Mouse (Mus musculus): ENCODE data around the gene Catsper2. TPM values are rescaled to one million over a fixed set of nuclear protein-coding genes. Genes with fewer than 3 reads are reported as not detected.

The Catsper2 gene
- 1.6 and 3.0 TPM in 2 replicates for polyA plus RNA-seq (2016; fragmentation: Nextera tagmentation; extraction: Ambion mirVana)

DNA sequence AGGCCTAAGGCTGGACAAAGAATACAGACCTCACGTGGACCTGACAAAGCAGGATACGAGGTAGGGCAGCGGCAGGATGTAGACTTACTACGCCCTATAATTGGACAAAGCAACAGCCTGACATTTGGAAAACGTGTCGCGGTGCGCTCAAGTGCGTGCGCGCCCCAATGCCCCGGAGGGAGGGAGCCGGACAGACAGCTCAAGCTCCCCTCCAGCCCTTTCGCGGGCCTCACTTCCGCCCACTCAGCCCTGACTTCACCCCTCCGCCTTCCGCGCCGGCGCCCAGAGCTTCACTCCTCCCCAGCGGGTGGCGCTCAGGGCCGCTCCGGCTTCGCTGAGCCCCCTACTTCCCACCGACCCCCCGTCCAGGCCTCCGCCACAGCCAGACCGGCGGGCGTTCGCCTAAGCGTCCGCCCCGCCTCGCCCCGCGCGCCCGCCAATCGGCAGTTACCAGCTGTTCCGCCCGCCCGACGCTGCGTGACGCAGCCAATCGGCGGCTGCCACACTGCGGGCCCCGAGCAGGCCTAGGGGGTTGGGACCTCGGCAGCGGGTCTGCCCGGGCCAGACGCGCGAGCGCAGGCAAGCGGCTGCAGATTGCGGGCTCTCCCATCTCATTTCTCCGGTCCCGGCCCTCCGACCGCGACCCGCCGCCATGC lies at the start of gene Catsper2, which contains the start of gene Pdia3:
TSS of gene Catsper2 (minus strand) at position 406 of the 656 bp plus-strand sequence.
TSS of gene Pdia3 (plus strand) at position 389 of the 656 bp plus-strand sequence.
- Histone ChIP-seq H3K27me3 (ENCODE audit: insufficient read depth, poor library complexity, severe bottlenecking) (no peaks in the 10 kb centered on the region), H3K4me3 (peak within 1 kb of the TSS; percentile 77), H3K27ac (peak within 1 kb of the TSS; percentile 98), H3K9me3 (no peaks in the 10 kb centered on the region), H3K4me1 (replicated peaks) (peaks cover 29% of the 10 kb centered on the region), H3K36me3 (peaks cover 30% of the 10 kb centered on the region)
- DNase-seq (ENCODE audit: low spot score): peak; percentile 98
- WGBS: under 1% methylated on average over 68 of the region's 68 CpGs

DNA sequence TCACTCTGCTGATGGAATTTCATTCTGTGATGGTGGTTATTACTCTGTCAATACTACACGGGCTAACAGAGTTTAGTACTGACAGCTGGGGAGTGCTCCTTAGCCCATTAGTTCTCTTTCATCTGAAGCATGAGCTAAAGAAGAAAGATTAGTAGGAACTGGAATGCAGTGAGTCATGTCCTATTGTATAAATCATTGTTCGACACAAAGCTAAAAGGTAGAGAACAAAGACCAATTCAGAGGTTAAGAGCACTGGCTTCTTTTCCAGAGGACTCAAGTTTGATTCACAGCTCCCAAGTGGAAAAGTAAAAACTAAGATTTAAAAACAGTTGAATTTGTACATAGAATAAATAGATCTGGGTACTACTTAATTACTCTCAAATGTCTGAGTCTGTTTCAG lies 46.5 kb upstream of the Catsper2 start:
- WGBS: 82% methylated on average over 2 of the region's 2 CpGs
- no peak for DNase-seq (ENCODE audit: low spot score)

DNA sequence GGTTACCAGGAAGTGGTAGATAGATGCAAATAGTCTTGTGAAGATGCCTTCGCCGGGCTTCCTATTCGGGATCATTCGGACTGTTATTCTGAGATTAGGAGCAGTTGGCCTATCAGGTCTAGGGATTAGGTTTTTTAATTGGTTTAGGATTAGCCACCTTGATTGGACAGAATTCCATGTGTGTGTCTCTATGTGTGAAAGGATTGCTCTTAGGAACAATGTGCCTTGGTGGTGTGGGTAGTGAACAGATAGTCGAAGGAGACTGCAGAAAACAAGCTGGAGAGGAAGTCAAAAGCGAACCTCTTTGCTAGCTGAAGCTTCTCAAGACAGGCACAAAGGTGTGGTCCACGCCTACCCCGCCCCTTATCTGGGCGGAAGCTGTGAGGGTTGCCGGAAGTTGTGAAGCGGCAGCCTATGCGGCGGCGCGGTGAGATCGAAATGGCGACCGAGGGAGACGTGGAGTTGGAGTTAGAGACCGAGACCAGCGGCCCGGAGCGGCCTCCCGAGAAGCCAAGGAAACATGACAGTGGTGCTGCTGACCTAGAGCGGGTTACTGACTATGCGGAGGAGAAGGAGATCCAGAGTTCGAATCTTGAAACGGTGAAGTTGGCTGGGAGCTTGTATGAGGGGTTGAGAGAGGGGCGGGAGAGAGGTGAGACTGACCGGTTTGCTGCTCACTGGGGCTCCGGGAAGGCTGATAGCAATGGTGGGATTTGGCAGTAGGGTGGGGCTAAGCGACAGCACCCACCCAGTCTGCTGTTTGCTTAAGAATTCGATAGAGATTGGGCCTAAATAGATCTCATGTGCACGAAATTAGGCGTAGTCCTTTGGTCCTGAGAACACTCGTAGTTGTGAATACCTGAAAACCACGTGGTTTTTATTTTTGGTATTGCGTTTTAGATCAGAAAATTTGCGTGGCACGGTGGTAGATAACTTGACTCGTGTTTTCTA lies 43.4 kb upstream of the Catsper2 start, which contains the start of gene Serinc4:
TSS of gene Serinc4 (minus strand) at position 90 of the 951 bp plus-strand sequence.
- 4% methylated on average over 41 of the region's 41 CpGs for WGBS
- Histone ChIP-seq H3K4me3 (peak within 1 kb of the TSS; percentile 63), H3K27ac (peak within 1 kb of the TSS; percentile 81), H3K27me3 (ENCODE audit: insufficient read depth, poor library complexity, severe bottlenecking) (no peaks in the 10 kb centered on the region), H3K9me3 (no peaks in the 10 kb centered on the region), H3K36me3 (peaks cover 64% of the 10 kb centered on the region), H3K4me1 (replicated peaks) (peaks cover 22% of the 10 kb centered on the region)
- DNase-seq (ENCODE audit: low spot score): peak; percentile 87

More for the DNA sequence above, 46.5 kb upstream of the Catsper2 start:
- Histone ChIP-seq H3K27me3 (ENCODE audit: insufficient read depth, poor library complexity, severe bottlenecking) (no peaks in the 10 kb centered on the region), H3K9me3 (no peaks in the 10 kb centered on the region), H3K36me3 (peaks cover 34% of the 10 kb centered on the region), H3K27ac (no peak overlapping the region), H3K4me1 (replicated peaks) (peaks cover 15% of the 10 kb centered on the region), H3K4me3 (no peak overlapping the region)

DNA sequence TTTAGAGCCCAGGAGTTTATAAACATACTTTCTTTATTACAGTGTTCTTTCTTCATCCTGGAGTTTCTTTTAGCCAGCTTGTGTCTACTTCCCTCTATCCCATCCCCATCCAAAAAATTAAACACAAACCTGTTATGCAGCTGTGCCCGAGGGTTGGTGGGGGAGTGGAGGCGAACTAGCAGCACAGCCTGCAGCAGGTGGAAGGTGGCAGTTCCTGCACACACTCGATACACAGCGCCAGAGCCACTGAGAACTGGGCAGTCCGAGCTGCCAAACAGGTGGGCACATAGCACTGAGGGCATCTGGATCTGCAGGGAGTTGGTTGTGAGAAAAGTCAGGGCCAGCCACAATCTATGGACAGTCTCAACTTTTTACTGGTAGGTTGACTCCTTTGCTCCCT lies 41.9 kb upstream of the Catsper2 start:
- no peaks in the 10 kb centered on the region for H3K9me3 ChIP-seq
- H3K27me3 ChIP-seq (ENCODE audit: insufficient read depth, poor library complexity, severe bottlenecking): no peaks in the 10 kb centered on the region
- DNase-seq (ENCODE audit: low spot score): no peak
- 81% methylated on average over 5 of the region's 5 CpGs for WGBS
- peaks cover 66% of the 10 kb centered on the region for H3K36me3 ChIP-seq
- H3K4me1 ChIP-seq (replicated peaks): peaks cover 32% of the 10 kb centered on the region
- H3K27ac ChIP-seq: no peak overlapping the region
- H3K4me3 ChIP-seq: no peak overlapping the region

DNA sequence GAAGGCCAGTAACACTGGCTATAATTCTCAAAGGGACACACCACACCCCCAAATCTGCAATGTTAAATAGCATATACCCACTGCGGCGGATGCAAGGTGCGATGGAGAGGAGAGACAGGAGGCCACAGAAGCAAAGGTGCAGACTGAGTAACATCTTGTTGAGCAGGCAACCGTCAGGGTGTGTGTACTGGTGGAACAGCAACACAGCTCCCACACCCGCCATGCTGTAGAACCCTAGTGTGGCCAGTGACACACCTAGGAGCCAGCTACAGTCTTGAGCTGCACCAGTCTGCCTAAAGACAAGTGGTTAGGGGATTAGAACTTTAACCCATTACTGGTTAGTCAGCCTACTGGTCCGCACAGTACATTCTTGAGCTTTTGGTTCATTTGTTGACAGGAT lies 40.3 kb upstream of the Catsper2 start:
- no peak for DNase-seq (ENCODE audit: low spot score)
- 86% methylated on average over 6 of the region's 6 CpGs for WGBS
- H3K4me3 ChIP-seq: 0 out of 2 replicates have a peak overlapping the region, but pooled peaks have one; percentile 2
- H3K4me1 ChIP-seq (replicated peaks): peaks cover 42% of the 10 kb centered on the region
- H3K27me3 ChIP-seq (ENCODE audit: insufficient read depth, poor library complexity, severe bottlenecking): no peaks in the 10 kb centered on the region
- H3K27ac ChIP-seq: no peak overlapping the region
- H3K36me3 ChIP-seq: peaks cover 50% of the 10 kb centered on the region
- H3K9me3 ChIP-seq: no peaks in the 10 kb centered on the region

DNA sequence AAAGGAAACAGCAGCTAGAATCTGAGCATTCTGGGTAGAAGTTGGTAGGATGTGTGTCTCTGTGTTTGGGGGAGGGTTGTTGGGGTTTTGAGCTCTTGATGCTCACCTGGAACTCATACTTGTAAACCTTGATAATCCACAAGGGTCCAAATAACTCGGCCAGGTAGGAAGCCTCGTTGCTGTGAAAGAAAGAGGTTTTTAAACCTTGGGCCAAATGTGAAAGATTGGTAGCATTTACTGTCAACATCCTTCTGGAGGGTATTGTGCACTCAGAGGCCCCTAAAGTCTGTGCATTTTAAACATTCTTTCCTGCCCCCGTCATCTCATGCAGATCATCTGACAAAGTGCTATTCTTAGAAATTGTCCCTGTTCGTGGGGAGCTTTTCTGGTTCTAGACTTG lies 39.4 kb upstream of the Catsper2 start, which contains the start of gene Hypk:
TSS of gene Hypk (plus strand) at position 301 of the 400 bp plus-strand sequence.
- Histone ChIP-seq H3K4me3 (peak within 1 kb of the TSS; percentile 11; the same call in 1 of the 2 replicates), H3K4me1 (replicated peaks) (peaks cover 47% of the 10 kb centered on the region), H3K27ac (no peak within 1 kb of the TSS), H3K36me3 (peaks cover 41% of the 10 kb centered on the region), H3K27me3 (ENCODE audit: insufficient read depth, poor library complexity, severe bottlenecking) (no peaks in the 10 kb centered on the region), H3K9me3 (no peaks in the 10 kb centered on the region)
- no peak for DNase-seq (ENCODE audit: low spot score)
- 87% methylated on average over 4 of the region's 4 CpGs for WGBS

DNA sequence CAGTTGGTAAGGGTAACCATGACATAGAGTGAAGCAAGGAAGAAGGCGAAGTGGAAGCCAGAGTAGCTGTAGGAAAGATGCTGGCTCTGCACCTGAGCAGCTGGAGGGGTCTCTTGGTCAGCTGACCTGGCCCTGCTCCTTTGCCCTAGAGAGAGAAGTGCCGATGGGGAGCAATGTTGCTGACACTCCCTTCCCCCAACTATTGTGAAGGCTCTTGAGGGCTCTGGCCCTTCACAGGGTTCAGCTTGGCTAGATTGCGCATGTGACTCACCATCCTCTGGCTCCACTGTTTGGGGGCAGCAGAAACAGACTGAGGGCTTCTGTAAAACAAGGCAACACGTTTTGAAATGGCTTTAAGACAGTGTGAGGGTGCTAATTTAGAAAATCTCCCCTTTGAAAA lies 38.8 kb upstream of the Catsper2 start:
- H3K36me3 ChIP-seq: peaks cover 40% of the 10 kb centered on the region
- H3K4me3 ChIP-seq: peak overlapping the region; percentile 11; the same call in 1 of the 2 replicates
- H3K4me1 ChIP-seq (replicated peaks): peaks cover 43% of the 10 kb centered on the region
- H3K9me3 ChIP-seq: no peaks in the 10 kb centered on the region
- WGBS: 85% methylated on average over 4 of the region's 4 CpGs
- DNase-seq (ENCODE audit: low spot score): no peak
- no peak overlapping the region for H3K27ac ChIP-seq
- no peaks in the 10 kb centered on the region for H3K27me3 ChIP-seq (ENCODE audit: insufficient read depth, poor library complexity, severe bottlenecking)

DNA sequence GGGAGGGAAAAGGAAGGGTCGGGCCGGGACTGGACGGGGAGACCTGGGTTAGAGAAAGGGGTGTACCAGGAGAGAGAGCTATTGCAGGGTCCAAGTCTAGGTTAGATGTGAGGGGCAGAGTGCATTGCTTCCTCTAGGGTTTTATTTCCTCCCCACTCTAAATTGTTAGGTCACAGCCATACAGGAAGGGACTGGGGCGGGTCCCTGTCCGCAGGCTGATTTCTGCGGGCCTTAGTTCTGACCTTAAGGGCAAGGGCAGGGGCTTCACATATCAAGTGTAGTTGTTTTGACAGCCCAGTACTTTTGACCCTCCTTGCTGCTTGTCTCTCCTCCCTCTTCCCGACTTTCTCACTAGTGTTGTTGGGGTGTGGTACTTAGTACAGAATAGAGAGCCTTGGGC lies 36.5 kb upstream of the Catsper2 start:
- peaks cover 40% of the 10 kb centered on the region for H3K36me3 ChIP-seq

DNA sequence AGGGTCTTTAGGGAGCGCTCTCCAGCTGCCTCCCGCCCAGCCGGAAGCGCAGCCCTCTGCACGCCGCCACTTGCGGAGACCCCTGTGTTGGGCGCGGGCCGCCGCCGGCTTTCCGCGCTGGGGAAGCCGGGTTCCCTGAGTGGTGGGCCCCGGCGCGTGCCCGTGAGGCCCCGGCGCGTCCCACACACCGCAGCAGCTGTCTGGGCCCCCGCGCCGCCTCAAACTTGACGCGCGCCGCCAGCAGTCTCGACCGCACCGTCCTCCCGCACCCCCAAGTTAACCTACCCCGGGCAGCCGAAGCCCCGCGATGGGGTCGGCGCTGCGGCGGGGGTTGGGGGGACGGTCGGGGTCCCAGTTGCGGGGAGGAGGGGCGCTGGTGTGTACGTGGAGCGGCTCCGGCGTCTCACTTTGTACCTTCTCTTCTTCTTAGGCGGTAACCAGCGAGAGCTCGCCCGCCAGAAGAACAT lies 36.0 kb upstream of the Catsper2 start:
- peak overlapping the region; percentile 99 for H3K4me3 ChIP-seq
- peaks cover 36% of the 10 kb centered on the region for H3K36me3 ChIP-seq
- under 1% methylated on average over 54 of the region's 54 CpGs for WGBS
- peaks cover 35% of the 10 kb centered on the region for H3K4me1 ChIP-seq (replicated peaks)
- peak; percentile 50 for DNase-seq (ENCODE audit: low spot score)
- no peaks in the 10 kb centered on the region for H3K27me3 ChIP-seq (ENCODE audit: insufficient read depth, poor library complexity, severe bottlenecking)
- H3K9me3 ChIP-seq: no peaks in the 10 kb centered on the region
- peak overlapping the region; percentile 97 for H3K27ac ChIP-seq

More for the DNA sequence above, 36.5 kb upstream of the Catsper2 start:
- WGBS: 4% methylated on average over 7 of the region's 7 CpGs
- peaks cover 35% of the 10 kb centered on the region for H3K4me1 ChIP-seq (replicated peaks)
- peak overlapping the region; percentile 97 for H3K27ac ChIP-seq
- H3K4me3 ChIP-seq: peak overlapping the region; percentile 99
- DNase-seq (ENCODE audit: low spot score): peak; percentile 20
- H3K27me3 ChIP-seq (ENCODE audit: insufficient read depth, poor library complexity, severe bottlenecking): no peaks in the 10 kb centered on the region
- H3K9me3 ChIP-seq: no peaks in the 10 kb centered on the region

DNA sequence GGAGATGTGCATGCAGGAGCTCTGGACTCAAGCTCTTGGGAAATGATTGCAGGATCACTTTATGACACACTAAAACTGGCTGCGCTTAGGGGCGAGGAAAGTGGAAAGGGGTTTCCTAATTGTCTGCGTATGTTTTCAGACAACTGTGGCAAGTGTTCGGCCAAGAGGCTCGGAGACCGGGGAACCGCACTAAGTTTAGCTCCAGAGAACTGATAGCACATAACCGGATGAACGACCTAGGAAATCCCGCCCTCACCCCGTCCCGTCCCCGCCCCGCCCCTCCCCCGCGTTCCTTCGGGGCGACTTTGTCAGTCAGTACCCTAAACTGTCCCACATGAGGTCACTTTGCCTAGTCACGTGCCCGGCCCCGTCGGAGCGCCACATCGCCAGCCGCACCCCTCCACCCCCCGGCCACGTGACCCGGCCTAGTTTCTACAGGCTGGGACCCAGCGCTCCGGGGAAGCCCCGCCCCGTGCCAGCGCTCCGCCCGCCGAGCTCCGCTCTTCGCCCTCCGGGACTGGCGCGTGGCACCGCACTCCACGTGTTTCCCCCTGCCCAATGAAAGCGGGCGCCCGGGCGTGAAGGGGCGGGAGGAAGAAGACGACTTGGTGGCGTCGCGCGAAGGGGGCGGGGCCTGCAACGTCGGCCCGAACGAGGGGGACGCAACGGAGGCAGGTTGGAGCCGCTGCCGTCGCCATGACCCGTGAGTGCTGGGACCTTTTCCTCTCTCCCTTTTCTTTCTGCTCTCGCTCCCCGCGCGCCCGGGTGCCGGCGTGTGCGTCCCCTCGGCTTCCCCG lies 35.3 kb upstream of the Catsper2 start, which contains the start of gene Serf2:
TSS of gene Serf2 (plus strand) at position 457 of the 797 bp plus-strand sequence.
- under 1% methylated on average over 74 of the region's 74 CpGs for WGBS
- Histone ChIP-seq H3K27me3 (ENCODE audit: insufficient read depth, poor library complexity, severe bottlenecking) (no peaks in the 10 kb centered on the region), H3K4me1 (replicated peaks) (peaks cover 35% of the 10 kb centered on the region)

DNA sequence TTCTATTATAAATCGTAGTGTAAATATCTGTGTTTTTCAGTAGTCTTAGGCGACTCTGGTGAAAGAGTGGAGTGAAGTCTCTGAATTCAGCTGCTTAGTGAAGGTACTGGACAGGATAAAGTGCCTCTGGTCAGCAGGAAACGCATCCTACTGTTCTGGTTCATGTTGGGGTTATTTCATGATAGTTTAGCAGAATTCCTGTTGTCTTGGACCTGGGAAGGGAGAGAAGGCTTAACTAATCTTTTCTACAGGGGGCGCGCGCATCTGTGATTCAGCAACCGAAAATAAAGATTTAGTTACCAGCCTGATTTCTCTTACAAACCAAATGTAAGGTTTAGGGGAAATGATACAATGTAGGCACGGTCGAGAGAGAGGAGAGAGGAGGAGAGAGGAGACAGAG lies 34.5 kb upstream of the Catsper2 start:
- WGBS: 15% methylated on average over 9 of the region's 9 CpGs
- H3K27ac ChIP-seq: peak overlapping the region; percentile 97
- H3K4me1 ChIP-seq (replicated peaks): peaks cover 38% of the 10 kb centered on the region
- peak overlapping the region; percentile 99 for H3K4me3 ChIP-seq
- DNase-seq (ENCODE audit: low spot score): no peak
- no peaks in the 10 kb centered on the region for H3K9me3 ChIP-seq
- peaks cover 21% of the 10 kb centered on the region for H3K36me3 ChIP-seq
- peaks cover 3% of the 10 kb centered on the region for H3K27me3 ChIP-seq (ENCODE audit: insufficient read depth, poor library complexity, severe bottlenecking)

More for the DNA sequence above, 35.3 kb upstream of the Catsper2 start, which contains the start of gene Serf2:
- peak within 1 kb of the TSS; percentile 97 for H3K27ac ChIP-seq
- peak; percentile 100 for DNase-seq (ENCODE audit: low spot score)
- H3K9me3 ChIP-seq: no peaks in the 10 kb centered on the region
- peak within 1 kb of the TSS; percentile 99 for H3K4me3 ChIP-seq
- H3K36me3 ChIP-seq: peaks cover 29% of the 10 kb centered on the region

DNA sequence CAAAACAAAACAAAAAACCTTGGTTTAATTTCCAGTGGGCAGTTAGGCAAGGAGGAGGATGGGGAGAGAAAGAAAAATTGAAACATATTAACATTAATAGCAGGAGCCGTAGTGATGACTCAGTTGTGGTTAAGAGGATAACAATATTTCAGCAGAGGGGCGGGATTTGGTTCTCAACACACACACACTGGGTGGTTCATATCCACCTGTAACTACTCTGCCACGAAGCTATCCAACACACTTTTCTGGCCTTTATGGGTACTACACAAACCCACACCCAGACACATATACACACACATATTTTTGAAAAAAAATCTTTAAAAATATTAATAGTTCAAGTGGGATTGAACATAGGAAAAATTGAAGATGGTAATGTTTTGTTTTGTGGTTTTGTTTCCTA lies 33.4 kb upstream of the Catsper2 start:
- peaks cover 42% of the 10 kb centered on the region for H3K4me1 ChIP-seq (replicated peaks)
- peaks cover 10% of the 10 kb centered on the region for H3K36me3 ChIP-seq
- DNase-seq (ENCODE audit: low spot score): no peak
- 86% methylated on average over 3 of the region's 3 CpGs for WGBS
- H3K9me3 ChIP-seq: no peaks in the 10 kb centered on the region
- no peak overlapping the region for H3K4me3 ChIP-seq
- no peak overlapping the region for H3K27ac ChIP-seq
- peaks cover 15% of the 10 kb centered on the region for H3K27me3 ChIP-seq (ENCODE audit: insufficient read depth, poor library complexity, severe bottlenecking)
